Mouse (Mus musculus): ENCODE data around the gene Eif3b.

The Eif3b gene

DNA sequence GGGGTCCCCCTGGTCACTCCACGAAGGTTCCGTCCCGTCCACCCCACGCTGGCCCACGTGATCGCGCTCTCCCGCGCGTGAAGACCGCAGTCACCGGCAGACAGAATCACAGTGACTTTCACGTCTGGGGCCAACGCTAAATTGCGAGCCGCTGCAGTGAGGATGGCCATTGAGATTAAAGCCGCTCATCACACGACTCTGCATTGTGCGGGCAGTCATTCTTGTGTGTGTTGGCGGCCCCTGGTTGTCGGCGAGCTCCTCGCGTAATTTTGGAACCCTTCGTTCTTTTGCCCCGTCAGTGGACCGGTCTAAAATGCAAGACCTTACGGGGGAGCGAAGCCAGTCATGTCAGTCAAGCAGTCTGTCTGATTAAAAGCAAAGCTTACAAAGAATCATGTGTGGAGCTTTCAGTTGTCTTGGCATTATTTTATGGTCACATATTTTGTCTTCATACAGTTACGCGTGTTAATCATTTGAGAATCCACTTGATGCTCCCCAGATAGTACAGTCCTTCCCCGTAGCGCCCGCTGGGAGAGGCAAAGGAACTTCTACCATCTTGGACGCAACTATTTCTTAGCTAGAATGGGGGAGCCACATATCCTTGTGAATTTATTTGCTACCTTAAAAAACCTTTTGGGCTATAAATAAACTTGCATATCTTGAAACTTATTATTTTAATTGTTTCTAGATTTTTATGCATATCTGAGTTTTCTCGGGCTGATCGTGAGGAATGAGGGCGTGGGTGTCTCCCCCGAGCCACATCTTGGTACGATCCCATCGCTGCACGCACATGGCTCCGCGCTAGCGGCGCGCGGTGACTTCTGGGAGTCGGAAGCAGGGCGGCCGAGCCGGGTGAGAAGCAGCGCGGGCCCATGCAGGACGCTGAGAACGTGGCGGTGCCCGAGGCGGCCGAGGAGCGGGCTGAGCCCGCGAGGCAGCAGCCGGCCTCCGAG lies at the start of gene Eif3b:
Gene Eif3b (plus strand): TSS at position 840 of the 953 bp plus-strand sequence.
- peak; percentile 93 for DNase-seq

DNA sequence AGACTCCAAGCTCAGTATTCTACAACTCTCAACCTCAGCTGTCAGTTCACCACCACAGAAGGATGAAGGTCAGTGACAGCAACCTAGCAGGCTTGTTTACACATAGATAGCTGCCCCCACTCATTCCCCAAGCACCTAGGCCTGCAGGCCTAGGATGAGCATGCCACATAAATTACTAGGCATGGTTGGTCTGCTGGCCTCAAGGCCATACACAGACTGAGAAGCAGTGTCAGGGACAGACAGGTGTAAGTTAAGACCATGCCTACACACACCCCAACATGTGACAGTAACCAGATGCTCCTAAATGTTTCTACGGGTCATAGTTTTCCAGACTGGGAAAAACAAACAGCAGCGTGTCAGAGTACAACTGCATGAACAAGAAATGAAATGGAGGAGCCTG lies 49.7 kb upstream of the Eif3b start:
- no peak for DNase-seq

DNA sequence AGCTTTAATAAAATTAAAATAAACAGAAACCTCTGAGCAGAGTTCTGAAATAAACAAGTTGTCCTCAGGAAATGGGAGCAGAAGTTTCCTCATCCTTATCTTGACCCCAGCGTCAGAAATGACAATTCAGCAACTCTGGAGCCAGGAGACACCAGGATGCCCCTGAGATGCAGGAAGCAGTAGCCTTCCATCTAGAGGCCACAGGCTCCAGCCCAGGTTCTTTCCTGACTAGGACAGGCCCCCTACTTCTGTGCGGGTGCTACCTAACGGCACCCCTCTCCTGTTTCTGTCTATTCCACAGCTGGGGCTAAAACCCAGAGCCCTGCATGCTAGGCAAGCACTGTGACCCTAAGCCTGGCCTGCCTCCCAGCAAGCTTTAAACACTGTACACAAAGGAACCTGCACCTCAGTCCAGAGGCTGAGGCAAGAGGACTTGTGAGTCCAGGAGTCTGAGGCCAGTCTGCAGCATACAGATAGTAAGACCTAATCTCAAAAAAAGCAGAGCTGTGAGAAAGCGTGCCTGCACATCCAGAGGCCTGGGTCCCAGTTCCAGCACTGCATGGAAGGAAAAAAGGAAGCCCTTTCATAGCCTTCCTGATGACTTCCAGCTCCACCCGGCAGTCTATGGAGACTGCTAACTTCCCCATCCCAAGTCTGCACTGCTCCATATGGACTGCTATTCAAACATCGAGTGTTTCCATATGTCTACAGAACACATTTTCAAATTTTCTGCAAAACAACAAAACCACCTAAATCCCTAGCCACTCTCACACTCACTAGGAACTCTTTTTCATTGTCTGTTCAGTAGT lies 48.5 kb upstream of the Eif3b start:
- DNase-seq = peak; percentile 63

DNA sequence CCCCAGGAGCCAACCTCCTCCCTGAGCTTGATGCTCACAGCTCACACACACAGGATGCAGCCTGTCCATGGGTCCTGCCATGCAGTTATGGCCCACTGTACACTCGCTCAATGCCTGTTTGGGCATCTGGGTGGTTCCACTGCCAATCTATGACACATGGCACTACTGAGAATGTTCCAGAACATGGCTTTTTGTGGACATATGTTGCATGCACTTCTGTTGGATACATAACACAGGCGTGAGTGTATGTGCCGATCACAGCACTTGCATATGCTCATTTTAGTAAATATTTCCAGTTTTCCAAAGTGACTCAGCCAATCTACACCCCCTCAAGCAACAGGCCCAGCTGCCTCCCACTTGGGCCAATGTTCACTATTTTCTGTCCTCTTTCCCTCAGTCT lies 47.5 kb upstream of the Eif3b start:
- no peak for DNase-seq

DNA sequence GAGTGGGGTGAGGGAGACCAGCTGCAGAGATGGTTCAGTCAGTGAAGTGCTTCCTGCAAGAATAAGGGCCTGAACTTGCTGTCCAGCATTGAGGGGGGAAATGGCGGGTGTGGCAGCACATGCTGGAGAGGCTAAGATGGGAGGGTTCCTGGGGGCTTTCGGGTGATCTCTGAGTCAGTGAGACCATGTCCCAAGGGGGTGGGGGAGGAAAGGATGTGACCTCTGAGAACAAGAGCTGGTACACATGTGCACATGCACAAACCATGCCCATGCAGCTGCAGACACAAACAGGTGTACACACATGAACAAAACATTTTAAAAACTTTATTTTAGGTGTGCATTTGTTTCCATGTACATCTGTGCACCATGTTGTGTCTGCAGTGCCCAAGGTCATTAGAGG lies 45.4 kb upstream of the Eif3b start:
- no peak for DNase-seq

DNA sequence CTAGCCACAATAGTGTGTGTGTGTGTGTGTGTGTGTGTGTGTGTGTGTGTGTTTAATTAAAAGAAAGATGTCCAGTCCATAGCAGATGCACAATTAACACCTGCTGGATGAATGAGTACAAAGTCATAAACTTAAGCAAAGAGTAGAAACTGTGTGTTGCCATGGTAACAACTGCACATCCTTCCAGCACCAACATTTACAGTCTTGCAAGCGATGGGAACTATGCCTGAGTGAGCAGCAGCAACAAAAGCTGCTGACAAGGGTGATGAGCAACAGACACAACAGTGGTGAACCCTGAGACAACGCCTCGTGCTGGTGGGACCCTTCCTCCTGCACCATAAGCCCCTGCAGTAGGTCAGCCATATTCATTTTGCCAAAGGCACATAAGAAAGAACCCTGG lies 44.9 kb upstream of the Eif3b start:
- peak; percentile 10 for DNase-seq

DNA sequence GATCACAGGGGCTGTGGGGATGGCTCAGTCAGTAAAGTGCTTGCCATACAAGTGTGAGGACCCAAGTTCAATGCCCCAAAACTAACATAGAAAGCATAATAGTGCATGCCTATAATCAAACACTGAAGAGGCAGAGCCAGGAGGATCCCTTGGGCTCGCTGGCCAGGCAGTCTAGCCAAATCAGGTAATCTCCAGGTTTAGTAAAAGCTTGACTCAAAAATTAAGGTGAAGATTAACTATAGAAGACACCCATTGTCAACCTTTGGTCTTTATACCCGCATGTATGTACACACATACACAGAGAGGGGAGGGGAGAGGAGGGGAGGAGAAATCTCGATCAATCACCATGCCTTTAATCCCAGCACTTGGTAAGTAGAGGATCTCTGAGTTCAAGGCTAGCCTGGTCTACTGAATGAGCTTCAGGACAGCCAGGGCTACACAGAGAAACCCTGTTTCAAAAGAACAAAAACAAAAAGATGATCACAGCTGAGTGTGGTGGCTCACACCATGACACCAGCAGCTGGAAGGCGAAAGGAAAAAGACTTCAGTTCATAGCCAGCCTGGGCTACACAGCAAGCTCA lies 43.8 kb upstream of the Eif3b start:
- peak; percentile 21 for DNase-seq

DNA sequence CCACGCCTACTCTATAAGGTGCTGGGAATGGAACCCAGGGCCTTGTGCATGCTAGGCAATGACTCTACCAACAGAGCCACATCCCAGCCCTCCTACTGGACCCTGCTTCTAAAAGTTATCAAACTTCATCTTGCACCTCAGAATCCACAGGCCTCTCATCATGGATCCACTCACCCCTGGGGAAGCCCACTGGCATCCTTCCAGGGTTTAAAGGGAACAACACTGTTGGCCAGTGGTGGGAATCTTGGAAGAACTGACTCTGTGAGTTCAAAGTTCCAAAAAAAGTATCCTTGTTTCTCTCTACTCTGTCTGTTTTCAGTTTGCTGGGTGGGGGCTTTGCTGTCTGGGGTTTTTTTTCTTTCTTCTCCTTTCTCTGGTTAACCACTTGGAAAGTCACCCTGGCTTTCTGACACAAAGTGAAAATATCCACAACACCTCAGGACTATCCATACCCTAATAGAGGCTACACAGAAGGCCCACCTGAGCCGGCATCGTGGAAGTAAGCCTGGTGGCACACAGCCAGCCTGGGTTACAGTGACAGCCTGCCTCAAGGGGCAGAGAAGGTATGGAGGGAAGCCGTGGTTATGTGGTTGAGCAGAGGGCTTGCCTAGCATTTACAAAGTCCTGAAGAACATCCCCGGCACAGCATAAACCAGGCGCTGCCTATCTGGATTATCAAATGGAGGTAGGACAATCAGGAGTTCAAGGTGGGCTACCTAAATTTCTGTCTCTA lies 40.8 kb upstream of the Eif3b start:
- peak; percentile 59 for DNase-seq

DNA sequence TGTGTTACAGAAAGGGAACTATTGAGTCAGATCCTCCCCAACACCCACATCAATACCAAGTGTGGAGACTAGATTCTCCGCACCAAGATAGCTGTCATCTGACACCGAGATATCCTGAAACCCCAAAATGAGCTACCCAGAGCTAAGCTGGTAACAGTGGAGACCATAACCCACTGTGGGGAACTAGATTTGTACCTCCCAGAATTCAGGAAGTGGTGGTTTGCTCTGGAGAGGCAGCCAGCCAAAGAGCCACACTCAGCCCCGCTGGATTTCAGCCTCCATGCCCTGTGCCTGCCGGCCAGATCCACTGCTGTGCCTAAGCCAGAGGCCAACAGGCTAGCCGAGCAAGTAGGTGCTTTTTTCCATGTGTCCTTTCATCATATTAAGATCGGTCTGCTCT lies 39.8 kb upstream of the Eif3b start:
- peak; percentile 51 for DNase-seq

DNA sequence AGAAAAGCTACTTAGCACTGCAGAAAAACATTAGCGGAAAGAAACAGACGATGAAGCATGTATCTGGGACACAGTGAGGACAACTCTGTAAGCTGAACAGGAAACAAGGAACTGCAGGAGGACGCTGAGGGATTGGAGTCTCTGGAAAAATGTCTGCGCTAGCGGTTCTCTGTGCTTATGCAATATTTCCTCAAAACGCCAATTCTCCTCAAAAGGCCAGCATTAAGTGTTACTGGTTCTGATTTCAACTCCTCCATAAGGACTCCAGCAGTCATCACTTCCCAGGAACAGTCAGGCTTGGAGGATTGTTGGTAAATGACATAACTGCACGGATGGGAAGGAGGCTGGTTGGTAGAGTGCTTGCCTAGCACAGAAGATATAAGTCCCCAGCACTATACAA lies 38.0 kb upstream of the Eif3b start:
- DNase-seq = no peak

DNA sequence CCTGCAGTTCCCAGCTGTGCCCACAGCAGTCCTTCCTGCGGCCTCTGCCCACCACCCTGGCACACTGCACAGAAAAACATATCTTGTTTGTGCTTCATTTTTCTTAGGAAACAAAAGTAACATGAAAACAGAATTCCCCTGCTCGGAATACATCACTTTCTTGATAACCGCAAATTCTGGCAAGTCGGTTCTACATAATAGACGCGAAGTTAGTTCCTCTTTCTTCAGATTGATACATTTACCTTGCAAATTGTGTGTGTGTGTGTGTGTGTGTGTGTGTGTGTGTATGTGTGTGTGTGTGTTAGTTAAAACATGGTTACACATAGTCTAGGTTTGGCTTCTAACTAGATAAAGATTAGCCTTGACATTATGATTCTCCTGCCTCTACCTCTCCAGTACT lies 36.4 kb upstream of the Eif3b start:
- no peak for DNase-seq

DNA sequence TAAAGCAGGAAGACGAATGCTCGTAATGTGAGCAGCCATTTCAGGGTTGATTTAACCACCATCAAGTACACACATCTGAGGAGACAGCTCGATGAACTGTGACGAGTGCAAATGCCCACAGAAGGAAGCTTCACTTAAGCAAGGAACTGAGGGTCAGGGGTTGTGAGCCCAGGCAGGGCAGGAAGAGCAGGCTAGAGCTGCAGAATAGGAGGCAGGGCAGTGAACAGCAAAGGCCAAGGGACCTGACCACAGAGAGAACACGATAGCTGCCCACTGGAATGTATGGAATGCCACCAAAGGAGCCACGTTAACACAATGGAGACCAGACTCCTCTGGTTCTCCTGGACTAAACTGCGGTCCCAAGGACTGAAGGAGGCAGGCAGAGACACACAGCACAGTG lies 35.6 kb upstream of the Eif3b start:
- peak; percentile 45 for DNase-seq

DNA sequence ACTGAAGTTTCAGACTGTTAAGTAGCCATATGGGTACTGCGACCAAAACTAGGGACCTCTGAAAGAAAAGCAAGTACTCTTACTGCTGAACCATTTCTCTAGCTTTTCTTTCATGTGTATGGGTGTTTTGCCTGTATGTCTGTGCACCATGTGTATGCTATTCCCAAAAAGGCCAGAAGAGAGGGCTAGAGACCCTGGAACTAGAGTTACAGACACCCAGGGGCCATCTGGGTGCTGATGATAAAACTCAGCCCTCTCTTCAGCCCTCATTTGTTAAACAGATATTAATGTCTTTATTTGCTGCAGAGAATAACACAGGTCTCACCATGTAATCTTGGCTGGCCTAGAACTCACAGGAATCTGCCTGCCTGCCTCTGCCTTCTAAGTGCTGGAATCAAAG lies 34.7 kb upstream of the Eif3b start:
- DNase-seq = no peak

DNA sequence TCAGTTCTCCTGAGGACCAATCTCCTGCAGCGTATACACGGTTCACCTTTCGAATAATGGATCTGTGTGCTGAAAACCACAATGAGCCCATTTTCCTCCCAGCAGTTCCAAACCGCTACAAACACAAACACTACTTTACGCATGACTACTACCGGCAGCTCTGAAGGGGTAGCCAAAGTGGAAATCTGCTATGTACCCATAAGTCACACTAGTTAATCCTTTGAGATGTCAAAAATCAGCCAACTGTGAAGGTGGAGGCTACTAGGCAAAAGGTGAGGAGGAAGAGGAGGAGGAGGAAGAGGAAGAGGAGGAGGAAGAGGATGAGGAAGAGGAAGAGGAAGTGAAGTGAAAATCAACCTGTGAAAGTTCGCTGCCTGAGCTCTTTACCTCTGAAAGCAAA lies 31.9 kb upstream of the Eif3b start:
- peak; percentile 35 for DNase-seq

DNA sequence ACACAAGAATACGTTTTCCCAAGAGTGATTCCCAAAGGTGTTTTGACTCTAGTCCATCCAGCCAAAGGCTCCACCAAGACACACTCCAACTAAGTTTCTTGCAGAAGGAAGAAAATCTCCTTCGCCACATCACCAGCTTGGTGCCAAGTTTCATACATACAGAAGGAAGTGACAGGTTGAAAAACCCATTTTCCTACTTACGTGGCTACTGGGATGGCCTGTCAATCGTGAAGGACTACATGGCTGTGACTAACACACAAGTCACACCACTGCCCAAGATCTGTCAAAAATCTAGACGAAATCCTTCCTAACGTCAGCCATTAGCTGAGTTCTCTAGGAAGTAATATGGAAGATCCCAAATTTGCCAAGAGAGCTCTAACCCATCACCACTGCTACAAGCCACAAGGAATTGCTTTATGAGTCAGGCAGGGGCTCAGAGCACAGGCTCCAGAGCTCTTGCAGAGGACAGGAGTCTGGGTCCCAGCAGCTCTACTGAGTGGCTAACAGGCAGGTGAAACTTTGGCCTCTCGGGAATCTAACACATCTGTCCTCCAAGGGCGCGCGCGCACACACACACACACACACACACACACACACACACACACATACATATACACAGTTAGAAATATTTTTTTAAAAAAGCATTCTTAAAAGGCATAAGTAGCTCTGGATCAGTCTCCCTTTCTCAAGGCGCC lies 31.2 kb upstream of the Eif3b start:
- DNase-seq = peak; percentile 29

DNA sequence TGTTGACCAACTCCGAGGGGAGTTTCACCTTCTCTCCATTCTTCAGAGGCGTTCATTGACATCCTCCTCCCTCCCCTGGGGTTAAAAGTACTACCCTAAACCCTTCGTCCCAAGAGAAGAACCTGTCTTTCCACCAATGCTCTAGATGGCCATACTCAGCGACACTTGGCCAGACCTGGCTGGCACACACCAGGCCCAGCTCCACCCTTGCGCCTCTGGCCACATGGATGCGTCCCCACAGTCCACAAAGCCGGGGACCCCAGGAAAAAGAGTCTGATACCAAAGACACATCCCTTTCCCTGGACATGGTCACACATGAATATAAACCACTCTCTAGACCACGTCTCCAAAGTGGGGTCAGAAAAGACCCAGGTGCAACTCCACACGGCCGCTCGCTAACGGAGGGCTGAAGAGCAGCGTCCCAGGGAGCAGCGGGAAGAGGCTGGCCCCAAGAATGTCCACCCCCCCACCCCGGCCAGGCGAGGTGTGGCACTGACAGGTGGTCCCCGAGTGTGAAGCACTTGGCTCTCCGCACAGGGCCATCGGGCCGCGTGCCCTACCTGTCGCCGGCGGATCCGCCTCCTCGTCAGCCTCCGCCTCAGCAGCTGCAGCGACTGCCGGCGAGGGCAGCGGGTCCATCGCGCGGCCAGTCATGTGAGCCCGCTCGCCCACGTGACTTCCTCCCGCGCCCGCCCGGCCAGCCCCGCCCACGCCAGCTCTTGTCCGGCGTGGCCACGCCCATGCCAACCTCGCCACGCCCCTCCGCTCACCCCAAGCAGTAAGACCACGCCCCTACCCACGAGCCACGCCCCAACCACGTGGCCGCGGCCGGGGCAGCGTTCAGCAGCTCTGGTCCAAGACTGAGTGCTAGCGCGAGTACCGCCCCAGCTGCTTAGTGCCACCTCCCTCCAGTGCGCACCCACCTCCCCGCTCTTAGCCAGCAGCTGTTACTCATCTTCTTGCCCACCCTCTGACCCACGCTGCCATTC lies 30.2 kb upstream of the Eif3b start, which contains the start of gene Snx8:
Gene Snx8 (minus strand): TSS at position 675 of the 989 bp plus-strand sequence.
- peak; percentile 99 for DNase-seq

DNA sequence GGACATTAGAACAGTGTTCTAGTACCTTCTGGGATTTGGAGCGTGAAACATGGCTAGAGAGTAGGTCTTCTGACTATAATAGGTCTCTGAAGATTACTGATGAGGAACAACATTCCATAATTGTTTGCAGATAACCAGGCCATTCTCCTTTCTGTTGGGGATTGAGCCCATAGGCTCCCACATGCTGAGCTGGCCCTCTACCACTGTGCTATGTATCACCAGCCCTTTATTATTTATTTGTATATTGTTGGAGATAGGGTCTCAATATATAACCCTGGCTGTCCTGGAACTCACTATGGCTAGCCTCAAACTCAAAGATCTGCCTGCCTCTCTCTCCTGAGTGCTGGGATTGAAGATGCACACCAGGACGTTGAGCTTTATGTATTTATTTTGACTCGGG lies 29.5 kb upstream of the Eif3b start:
- no peak for DNase-seq

DNA sequence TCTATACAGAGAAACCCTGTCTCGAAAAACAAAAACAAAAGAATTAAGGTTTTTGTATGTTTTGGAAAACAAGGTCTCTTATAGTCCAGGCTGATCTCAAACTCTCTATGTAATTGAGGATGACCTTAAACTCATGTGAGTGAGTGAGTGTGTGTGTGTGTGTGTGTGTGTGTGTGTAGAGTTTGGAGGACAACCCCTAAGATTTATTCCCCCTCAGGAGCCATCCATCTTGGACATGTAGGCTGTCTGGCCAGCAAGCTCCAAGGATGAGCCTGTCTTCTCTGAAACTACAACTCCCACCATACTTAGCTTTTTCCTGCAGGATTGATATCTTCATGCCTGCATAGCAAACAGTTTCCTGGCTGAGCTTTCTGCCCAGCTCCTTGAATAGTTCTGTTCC lies 27.7 kb upstream of the Eif3b start:
- DNase-seq = no peak

DNA sequence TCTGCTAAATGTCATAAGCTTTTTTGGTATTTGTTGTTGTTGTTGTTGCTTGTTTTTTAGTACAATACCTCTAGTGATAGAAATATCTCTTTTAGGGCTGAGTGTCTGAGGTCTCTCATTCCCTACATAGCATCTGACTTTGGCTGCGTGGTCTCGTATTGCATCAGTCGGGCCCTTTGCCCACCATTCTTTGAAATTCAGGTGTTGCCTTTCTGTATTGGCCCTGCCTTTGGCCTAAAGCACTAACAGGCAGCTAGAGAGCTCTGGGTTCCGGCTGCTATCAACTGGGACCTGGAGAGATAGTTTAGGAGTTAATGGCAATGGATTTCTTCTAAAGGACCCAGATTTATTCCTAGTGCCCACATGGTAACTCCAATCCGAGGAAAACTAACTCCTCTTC lies 27.1 kb upstream of the Eif3b start:
- DNase-seq = no peak

DNA sequence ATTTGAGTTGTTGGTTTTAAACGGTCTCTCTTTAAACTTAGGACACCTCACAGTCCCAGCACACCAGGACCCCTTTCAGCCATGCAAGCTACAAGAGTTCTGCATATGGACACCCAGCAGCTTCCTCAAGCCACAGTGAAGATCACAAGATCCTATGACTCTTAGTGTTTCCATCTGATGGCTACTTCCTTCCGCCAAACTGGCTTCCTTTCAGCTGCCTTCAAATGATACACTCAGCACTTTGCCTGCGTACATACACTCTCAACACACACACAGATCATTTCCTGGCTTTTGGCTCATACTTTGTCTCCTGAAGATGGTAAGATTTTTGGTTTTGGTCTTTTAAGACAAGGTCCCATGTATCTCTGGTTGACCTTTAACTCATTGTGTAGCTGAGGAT lies 26.4 kb upstream of the Eif3b start:
- no peak for DNase-seq

Data from kidney, adult 18-20 months (tissue).